Mouse (Mus musculus) embryonic facial prominence, embryonic 14.5 days (tissue): Measurements from ENCODE around the gene Actg1. TPM values are rescaled to one million over a fixed set of nuclear protein-coding genes. Genes with fewer than 3 reads are reported as not detected.
A peak's percentile ranks its signal among the peaks of the same experiment; 100 is the strongest.

Experiments used
- ATAC-seq: fragments of 200-750 bp; cut with Nextera tagmentation; 2 replicates; pipeline ENCODE4 v1.8.0; 2017; ENCODE audit warnings: low read depth, moderate number of reproducible peaks, moderate TSS enrichment
- DNase-seq: peaks from one replicate; pipeline ENCODE4 v3.0.0-alpha.2; 2015; ENCODE audit warnings: low spot score
- H3K27ac ChIP-seq: fragments of 300-500 bp; sonication (generic); replicated peaks from 2 replicates; pipeline ENCODE4 v1.5.1; 2014; ENCODE audit warnings: low read depth, mild to moderate bottlenecking, low read length, moderate library complexity
- H3K27me3 ChIP-seq: fragments of 300-500 bp; sonication (generic); replicated peaks from 2 replicates; pipeline ENCODE4 v1.6.1; 2014; ENCODE audit warnings: low read length; ENCODE audit not compliant: control insufficient read depth, insufficient read depth
- H3K36me3 ChIP-seq: fragments of 300-500 bp; sonication (generic); 2 replicates; pipeline ENCODE4 v1.6.1; 2014; ENCODE audit warnings: low read length, mixed read lengths; ENCODE audit not compliant: control insufficient read depth, insufficient read depth
- H3K4me1 ChIP-seq: fragments of 300-500 bp; sonication (generic); 2 replicates; pipeline ENCODE4 v1.6.1; 2014; ENCODE audit warnings: antibody characterized with exemption, low read length; ENCODE audit not compliant: control insufficient read depth, insufficient read depth
- H3K4me2 ChIP-seq: fragments of 300-500 bp; sonication (generic); 2 replicates; pipeline ENCODE4 v1.6.1; 2014; ENCODE audit warnings: low read depth, mild to moderate bottlenecking, low read length, moderate library complexity, mixed read lengths
- H3K4me3 ChIP-seq: fragments of 300-500 bp; sonication (generic); 2 replicates; pipeline ENCODE4 v1.5.1; 2014; ENCODE audit warnings: low read depth, mild to moderate bottlenecking, low read length
- H3K9ac ChIP-seq: fragments of 300-500 bp; sonication (generic); 2 replicates; pipeline ENCODE4 v1.6.1; 2014; ENCODE audit warnings: low read depth, mild to moderate bottlenecking, low read length, moderate library complexity, mixed read lengths
- H3K9me3 ChIP-seq: fragments of 300-500 bp; sonication (generic); 2 replicates; pipeline ENCODE4 v1.6.1; 2016; ENCODE audit warnings: low read length; ENCODE audit not compliant: control insufficient read depth
- WGBS: fragments of 180-500 bp; shearing (Covaris S2); extraction: QIAGEN DNeasy Blood & Tissue Kit; methylation state at CpG from one replicate; pipeline ENCODE4 v1.1.7; 2014; 5-methylcytosine and 5-hydroxymethylcytosine counted together
- polyA plus RNA-seq: library from polyadenylated mRNA; unstranded; fragments of >200 nt; fragmentation: Nextera tagmentation; extraction: Ambion mirVana; gene quantifications from 2 replicates; pipeline ENCODE4 v1.2.1, GENCODE M21; 2014

Gene Actg1
- polyA plus RNA-seq, 1 experiment from 2014 or later, result 2,264 TPM

DNA sequence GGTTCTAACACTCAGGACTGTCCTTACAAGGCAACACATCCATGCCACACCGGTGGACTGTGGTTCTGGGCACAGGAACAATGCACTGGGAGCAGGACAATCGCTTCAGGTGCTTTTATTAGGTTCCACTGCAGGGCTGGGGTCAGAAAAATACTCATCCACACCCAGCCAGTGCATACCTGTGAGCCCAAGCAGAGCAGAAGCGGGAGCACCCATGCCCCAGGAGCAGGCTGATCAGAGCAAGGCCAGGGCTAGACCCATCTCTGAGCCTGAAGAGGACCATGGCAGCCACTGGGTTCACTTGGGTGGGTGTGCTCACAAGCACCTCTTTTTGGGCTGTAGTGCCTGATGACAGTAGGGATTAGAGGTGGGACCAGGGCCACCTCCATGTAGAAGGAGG is 31.9 kb upstream of the Actg1 start:
- Histone ChIP-seq H3K4me1 (peaks cover 16% of the 10 kb centered on the region; the same call in 1 of the 2 replicates), H3K27me3 (no peaks in the 10 kb centered on the region), H3K27ac (no peak overlapping the region), H3K9me3 (no peaks in the 10 kb centered on the region), H3K36me3 (peaks cover 73% of the 10 kb centered on the region), H3K4me3 (no peak overlapping the region), H3K4me2 (no peak overlapping the region), H3K9ac (no peak overlapping the region)
- 92% methylated on average over 3 of the region's 3 CpGs for WGBS
- DNase-seq, result no peak
- ATAC-seq, result no peak

DNA sequence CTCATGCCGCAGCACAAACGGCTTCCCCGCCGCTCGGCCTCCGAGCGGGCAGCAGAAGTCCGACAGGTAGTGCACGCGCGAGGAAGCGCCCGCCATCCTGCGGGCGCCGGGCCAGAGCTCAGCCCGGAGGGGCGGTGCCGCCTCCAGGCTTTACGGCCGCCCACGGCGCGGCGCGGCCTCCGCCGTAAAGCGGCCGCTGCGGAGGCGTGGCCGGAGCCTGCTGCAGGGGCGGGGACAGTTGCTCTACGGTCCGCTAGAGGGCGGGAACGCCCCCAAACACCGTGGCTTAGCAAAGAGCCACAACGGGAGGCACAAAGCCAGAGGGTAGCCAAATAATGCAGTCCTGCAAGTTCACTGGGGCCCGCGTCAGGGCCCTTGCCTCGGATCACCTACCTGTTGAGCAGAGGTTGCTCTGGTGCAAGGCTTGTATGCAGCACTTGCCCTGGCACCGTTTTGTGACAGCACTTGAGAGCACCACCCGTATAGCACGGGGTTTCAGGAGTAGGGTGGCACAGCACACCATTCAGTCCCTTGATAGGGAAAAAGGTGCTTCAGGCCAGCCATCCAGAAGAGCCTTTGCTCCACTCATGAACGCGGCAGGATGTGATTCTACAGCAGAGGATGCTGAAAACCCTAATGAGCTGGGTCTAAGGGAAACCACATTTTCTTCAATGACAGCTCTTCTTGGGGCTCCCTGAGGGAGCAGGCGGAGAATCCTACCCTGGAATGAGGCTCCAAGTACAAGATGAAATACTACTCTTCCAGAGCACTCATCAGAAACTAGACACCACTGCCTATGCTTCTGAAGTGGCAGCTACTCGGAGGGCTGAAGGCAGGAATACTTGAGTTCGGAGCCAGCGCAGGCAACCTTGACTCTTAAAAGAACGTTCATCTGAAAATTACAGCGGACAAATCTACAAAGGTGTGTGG is 30.5 kb upstream of the Actg1 start, which contains the start of gene Faap100:
Faap100 (minus strand) TSS at position 154 of the 930 bp plus-strand sequence.
- DNase-seq (peak; percentile 97), ATAC-seq (peak; percentile 89)
- peak within 1 kb of the TSS; percentile 84 for H3K4me3 ChIP-seq
- no peaks in the 10 kb centered on the region for H3K9me3 ChIP-seq
- H3K4me2 ChIP-seq, result peak within 1 kb of the TSS; percentile 96
- 9% methylated on average over 29 of the region's 54 CpGs for WGBS
- peak within 1 kb of the TSS; percentile 73 for H3K27ac ChIP-seq
- H3K9ac ChIP-seq, result peak within 1 kb of the TSS; percentile 84
- no peaks in the 10 kb centered on the region for H3K27me3 ChIP-seq
- H3K4me1 ChIP-seq, result peaks cover 16% of the 10 kb centered on the region; the same call in 1 of the 2 replicates
- peaks cover 73% of the 10 kb centered on the region for H3K36me3 ChIP-seq

DNA sequence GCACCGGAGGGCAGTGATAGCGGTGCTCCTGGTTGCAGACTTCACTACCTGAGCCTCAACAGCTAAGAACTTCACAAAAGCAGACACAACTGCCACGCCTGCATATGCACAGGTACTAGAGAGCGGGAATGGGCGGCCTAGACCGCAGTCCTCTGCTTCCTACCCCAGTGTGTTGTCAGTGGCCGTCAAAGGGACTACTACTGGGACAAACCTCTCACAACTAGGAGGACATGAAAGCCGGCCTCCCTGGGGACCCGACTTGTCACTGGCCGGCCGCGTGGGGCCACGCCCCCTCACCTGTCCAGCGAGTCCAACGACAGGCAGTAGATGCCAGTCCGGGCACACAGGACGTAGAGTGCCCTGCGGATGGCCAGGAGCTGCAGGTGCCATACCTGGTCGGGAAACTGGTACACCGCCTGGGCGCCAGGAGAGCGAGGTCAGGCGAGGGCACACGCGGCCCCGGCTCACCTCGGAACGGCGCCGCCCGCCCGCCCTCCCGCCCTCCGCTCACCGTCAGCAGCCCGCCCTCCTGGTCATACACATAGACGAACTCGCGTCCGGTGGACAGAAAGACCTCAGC is 29.8 kb upstream of the Actg1 start:
- peaks cover 16% of the 10 kb centered on the region; the same call in 1 of the 2 replicates for H3K4me1 ChIP-seq
- H3K9me3 ChIP-seq, result no peaks in the 10 kb centered on the region
- peak overlapping the region; percentile 96 for H3K4me2 ChIP-seq
- DNase-seq (no peak), ATAC-seq (no peak; the same call in none of the 2 replicates)
- H3K36me3 ChIP-seq, result peaks cover 73% of the 10 kb centered on the region
- peak overlapping the region; percentile 84 for H3K4me3 ChIP-seq
- no peaks in the 10 kb centered on the region for H3K27me3 ChIP-seq
- H3K9ac ChIP-seq, result peak overlapping the region; percentile 84
- WGBS, result 5% methylated on average over 25 of the region's 40 CpGs
- peak overlapping the region; percentile 48; the same call in 1 of the 2 replicates for H3K27ac ChIP-seq

DNA sequence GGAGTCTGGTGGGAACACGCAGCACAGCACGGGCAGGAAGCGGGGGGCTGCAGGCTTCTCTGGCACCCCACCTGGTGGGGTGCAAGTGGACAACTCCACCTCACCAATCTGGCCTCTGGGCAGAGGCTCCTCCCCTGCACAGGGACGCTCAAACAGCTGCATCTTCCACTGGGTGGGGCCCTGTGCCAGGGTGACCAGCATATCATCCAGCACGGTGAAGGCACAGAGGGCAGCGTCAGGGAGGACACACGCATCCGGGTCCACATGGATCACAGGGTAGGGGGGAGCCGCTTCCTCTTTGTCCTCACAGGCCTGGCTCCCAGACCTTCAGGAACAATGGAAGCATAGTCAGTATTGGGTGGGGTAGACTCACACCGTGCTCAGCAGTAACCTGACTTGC is 29.0 kb upstream of the Actg1 start:
- Histone ChIP-seq H3K27ac (no peak overlapping the region), H3K9me3 (no peaks in the 10 kb centered on the region), H3K9ac (peak overlapping the region; percentile 84; the same call in 1 of the 2 replicates), H3K36me3 (peaks cover 73% of the 10 kb centered on the region), H3K4me3 (peak overlapping the region; percentile 84), H3K4me1 (peaks cover 16% of the 10 kb centered on the region; the same call in 1 of the 2 replicates), H3K27me3 (no peaks in the 10 kb centered on the region), H3K4me2 (peak overlapping the region; percentile 96)
- no peak for DNase-seq
- no peak for ATAC-seq
- WGBS, result 70% methylated on average over 9 of the region's 10 CpGs

DNA sequence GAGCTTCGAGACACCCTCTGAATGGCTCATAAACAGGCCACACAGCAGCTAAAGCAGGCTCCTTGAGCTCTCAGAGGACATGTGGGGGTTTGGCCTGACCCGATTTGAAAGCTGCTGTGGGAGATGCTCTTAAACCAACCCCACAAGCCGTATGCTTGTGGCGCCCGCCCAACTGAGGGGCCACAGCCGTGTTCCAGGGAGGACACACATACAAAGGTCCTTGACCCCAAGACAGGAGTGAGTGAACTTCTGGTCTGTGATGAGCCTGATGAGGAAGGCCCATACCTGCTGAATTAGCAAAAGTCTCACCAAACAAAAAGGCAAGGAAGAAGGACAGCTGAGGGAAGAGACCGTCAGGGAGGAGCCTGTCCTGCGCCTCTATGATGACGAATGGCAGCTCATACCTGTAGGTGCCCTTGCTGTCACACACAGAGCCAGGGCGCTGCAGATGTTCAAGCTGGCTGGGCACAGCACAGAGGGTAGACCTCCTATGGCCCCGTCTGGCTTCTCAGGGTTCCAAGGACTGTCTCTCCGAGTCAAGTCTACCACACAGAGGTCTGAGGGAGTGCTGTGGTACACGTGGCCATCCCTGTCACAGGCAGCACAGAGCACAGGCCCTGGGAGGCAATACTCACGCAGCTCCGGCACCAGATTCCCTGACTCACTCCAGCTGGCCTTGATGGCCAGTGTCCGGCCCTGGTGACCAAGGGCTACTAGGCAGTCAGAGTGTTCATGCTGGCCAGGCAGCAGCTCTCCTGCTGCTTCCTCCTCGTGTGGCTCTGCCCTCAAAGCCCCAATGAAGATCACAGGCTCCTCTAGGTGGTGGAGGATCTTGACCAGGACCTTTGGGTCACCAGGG is 28.2 kb upstream of the Actg1 start:
- peaks cover 16% of the 10 kb centered on the region; the same call in 1 of the 2 replicates for H3K4me1 ChIP-seq
- H3K4me3 ChIP-seq, result no peak overlapping the region
- ATAC-seq (no peak), DNase-seq (no peak)
- H3K27ac ChIP-seq, result no peak overlapping the region
- no peak overlapping the region for H3K4me2 ChIP-seq
- no peak overlapping the region for H3K9ac ChIP-seq
- peaks cover 73% of the 10 kb centered on the region for H3K36me3 ChIP-seq
- WGBS, result 85% methylated on average over 17 of the region's 17 CpGs
- H3K27me3 ChIP-seq, result no peaks in the 10 kb centered on the region
- H3K9me3 ChIP-seq, result no peaks in the 10 kb centered on the region

DNA sequence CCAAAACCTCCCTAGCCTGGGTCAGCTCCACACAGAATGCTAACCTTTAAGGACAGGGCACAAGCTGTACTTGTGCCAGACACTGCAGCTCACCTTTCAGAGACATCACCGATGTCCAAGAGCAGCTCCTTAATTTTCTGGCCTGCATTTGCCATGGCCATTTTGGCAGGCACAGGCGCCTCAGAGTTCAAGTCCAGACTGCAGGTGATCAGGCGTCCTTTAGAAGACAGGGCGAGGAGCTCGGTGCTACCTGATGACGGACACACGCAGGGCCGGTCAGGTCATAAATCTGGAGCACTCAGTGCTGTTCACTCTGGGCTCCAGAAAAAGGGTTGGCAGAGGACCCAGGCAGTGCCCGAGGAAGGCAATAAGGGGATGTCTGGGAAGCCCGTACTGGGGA is 27.0 kb upstream of the Actg1 start:
- peaks cover 61% of the 10 kb centered on the region for H3K36me3 ChIP-seq

DNA sequence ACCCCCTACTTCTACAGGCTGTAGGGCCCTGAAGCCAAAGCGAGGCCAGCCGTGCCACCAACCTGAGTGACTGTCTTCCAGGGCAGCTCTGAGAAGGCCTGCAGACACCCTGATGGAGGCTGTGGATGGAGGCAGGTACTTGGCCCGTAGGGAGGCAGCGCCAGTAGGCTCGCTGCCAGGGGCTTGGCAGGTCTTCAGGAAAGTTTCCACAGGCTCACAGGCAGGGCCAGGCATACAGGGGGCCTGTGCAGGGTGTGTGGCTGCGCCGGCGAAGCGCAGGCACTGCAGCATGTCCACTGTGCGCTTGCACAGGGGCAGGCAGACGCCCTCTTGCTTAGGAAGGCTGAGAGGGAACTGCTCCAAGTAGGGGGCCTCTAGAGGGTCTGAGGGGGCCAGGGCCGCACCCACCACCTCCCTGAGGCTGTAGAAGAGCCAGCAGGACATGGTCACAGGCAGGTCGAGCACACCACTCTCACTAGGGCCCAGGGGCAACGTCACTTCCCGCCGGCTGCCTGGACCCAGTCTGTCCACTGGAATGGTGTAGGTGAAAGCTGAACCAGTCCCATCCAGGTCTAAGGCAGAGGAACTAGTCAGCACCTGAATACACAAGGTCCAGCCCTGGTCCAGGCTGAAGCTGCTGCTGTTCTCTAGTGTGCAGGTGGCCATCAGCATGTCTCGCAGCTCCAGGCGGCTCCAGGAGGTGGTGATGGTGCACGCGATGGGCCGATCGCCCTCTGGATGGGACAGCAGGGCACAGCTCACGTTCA is 25.7 kb upstream of the Actg1 start:
- Histone ChIP-seq H3K27me3 (no peaks in the 10 kb centered on the region), H3K4me3 (no peak overlapping the region), H3K4me1 (peaks cover 10% of the 10 kb centered on the region; the same call in 1 of the 2 replicates), H3K9me3 (no peaks in the 10 kb centered on the region), H3K9ac (no peak overlapping the region), H3K27ac (0 out of 2 replicates have a peak overlapping the region, but pooled peaks have one; percentile 28), H3K4me2 (no peak overlapping the region), H3K36me3 (peaks cover 71% of the 10 kb centered on the region)
- no peak for DNase-seq
- WGBS, result 83% methylated on average over 23 of the region's 23 CpGs
- no peak for ATAC-seq

More for the DNA sequence above, 27.0 kb upstream of the Actg1 start:
- H3K4me2 ChIP-seq, result no peak overlapping the region
- no peak overlapping the region for H3K4me3 ChIP-seq
- no peak overlapping the region for H3K27ac ChIP-seq
- 97% methylated on average over 10 of the region's 10 CpGs for WGBS
- H3K9ac ChIP-seq, result no peak overlapping the region
- no peaks in the 10 kb centered on the region for H3K27me3 ChIP-seq
- ATAC-seq, result no peak
- peaks cover 16% of the 10 kb centered on the region; the same call in 1 of the 2 replicates for H3K4me1 ChIP-seq
- no peaks in the 10 kb centered on the region for H3K9me3 ChIP-seq
- no peak for DNase-seq
